Mouse (Mus musculus) liver, adult 2 months (tissue): ENCODE data around the gene Zbtb22. TPM values are rescaled to one million over a fixed set of nuclear protein-coding genes. Genes with fewer than 3 reads are reported as not detected.
A peak's percentile ranks its signal among the peaks of the same experiment; 100 is the strongest.

ENCODE experiments used
- DNase-seq: peaks from one replicate; pipeline ENCODE4 v3.0.0-alpha.2; 2011; ENCODE audit warnings: low read depth, low spot score; ENCODE audit errors: extremely low read depth
- H3K27ac ChIP-seq: fragments of 200-500 bp; replicated peaks from 2 replicates; pipeline ENCODE4 v1.5.1; 2012; ENCODE audit warnings: low read depth, mild to moderate bottlenecking, control low read depth, inconsistent platforms, low read length; ENCODE audit not compliant: insufficient read depth
- H3K27me3 ChIP-seq: fragments of 200-500 bp; 2 replicates; pipeline ENCODE4 v1.6.1; 2012; ENCODE audit warnings: mild to moderate bottlenecking, moderate library complexity, low read length, inconsistent platforms; ENCODE audit not compliant: control insufficient read depth, insufficient read depth
- H3K36me3 ChIP-seq: fragments of 200-500 bp; 2 replicates; pipeline ENCODE4 v1.6.1; 2012; ENCODE audit warnings: low read length, inconsistent platforms; ENCODE audit not compliant: control insufficient read depth, insufficient read depth
- H3K4me1 ChIP-seq: fragments of 200-500 bp; 2 replicates; pipeline ENCODE4 v1.6.1; 2011; ENCODE audit warnings: low read length; ENCODE audit not compliant: control insufficient read depth, insufficient read depth
- H3K4me3 ChIP-seq: fragments of 200-500 bp; 2 replicates; pipeline ENCODE4 v1.5.1; 2011; ENCODE audit warnings: low read depth, mild to moderate bottlenecking, control low read depth, low read length, moderate library complexity; ENCODE audit not compliant: insufficient read depth
- H3K79me2 ChIP-seq: fragments of 200-500 bp; 2 replicates; pipeline ENCODE4 v1.6.1; 2012; ENCODE audit warnings: inconsistent platforms, mild to moderate bottlenecking, low read length, moderate library complexity; ENCODE audit not compliant: control insufficient read depth, insufficient read depth
- H3K9ac ChIP-seq: fragments of 200-500 bp; 2 replicates; pipeline ENCODE4 v1.6.1; 2012; ENCODE audit warnings: low read depth, mild to moderate bottlenecking, control low read depth, inconsistent platforms, low read length
- CTCF ChIP-seq: fragments of 200-500 bp; IDR thresholded peaks from 2 replicates; pipeline ENCODE4 v1.5.1; 2011; ENCODE audit warnings: low read depth, low read length, control low read depth
- POLR2A ChIP-seq: fragments of 200-500 bp; IDR thresholded peaks from 2 replicates; pipeline ENCODE4 v1.6.1; 2011; ENCODE audit warnings: low read length, control low read depth; ENCODE audit not compliant: insufficient read depth; ENCODE audit errors: extremely low read depth
- WGBS: fragments of 180-500 bp; shearing (Covaris S2); methylation state at CpG from one replicate; pipeline ENCODE4 v1.1.7; 2018; 5-methylcytosine and 5-hydroxymethylcytosine counted together
- polyA plus RNA-seq: library from polyadenylated mRNA; depleted of rRNA; stranded (reverse); fragments of >200 nt; gene quantifications from 2 replicates; pipeline ENCODE4 v1.2.3, GENCODE M21; 2012
- total RNA-seq: library from RNA; depleted of rRNA; stranded (reverse); fragments of >200 nt; gene quantifications from 2 replicates; pipeline ENCODE4 v1.2.3, GENCODE M21; 2014

The Zbtb22 gene
- total and polyA plus RNA-seq, 2 experiments = 11.1 to 23.9 TPM

- TF ChIP-seq POLR2A = no peak
- TF ChIP-seq CTCF = no peak
- H3K79me2 ChIP-seq = peaks cover 23% of the 10 kb centered on the region
- H3K9ac ChIP-seq = peak overlapping the region; percentile 57
- H3K27ac ChIP-seq = peak overlapping the region; percentile 65
- peak; percentile 25 for DNase-seq
- H3K36me3 ChIP-seq = peaks cover 16% of the 10 kb centered on the region; the same call in 1 of the 2 replicates
- peak overlapping the region; percentile 70 for H3K4me3 ChIP-seq
- peaks cover 7% of the 10 kb centered on the region for H3K4me1 ChIP-seq
- no peaks in the 10 kb centered on the region for H3K27me3 ChIP-seq
- WGBS = 1% methylated on average over 43 of the region's 44 CpGs
Measured at GRCm38 (mm10) chr17:33908331-33909076, 7.2 kb upstream of the Zbtb22 start.

DNA sequence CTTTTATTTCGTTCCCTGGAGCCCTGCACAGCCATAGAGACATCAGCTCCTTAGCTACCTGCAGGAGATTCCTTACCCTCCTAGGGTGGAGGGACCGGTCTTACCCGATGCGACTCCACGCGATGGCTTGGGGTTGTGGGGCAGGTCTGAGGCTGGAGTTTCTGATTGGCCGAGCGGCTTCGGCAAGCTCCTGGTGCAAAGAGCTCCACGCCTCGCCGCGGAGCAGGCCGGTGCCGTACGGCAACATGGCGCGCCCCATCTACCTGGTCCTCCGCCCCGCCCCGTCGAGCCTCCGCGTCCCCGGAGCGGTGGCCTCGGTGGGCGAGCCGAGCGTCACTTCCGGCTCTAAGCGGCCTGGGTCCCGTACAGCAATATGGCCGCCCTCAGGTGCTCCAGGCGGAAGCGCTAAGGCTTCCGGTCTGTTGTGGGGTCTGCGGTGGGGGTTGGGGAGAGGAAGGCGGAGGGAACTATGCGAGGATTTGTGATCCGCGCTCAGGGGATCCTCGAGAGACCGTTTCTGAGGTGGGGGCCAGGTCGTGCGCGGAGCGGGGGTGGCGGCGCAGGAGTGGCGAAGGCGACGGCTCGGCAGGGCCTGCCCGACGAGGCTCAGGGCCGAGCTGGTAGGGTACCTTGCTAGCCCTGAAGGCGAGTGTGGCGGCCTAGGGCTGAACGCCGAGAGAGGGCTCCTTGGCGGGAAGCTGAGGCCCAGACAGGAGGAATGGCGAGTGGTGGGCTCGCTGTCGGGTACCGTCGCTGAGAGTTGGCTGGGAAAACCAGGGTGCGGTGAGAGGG is 6.4 kb upstream of the Zbtb22 start, which contains the start of gene Daxx:
Gene Daxx (plus strand): TSS at position 338 of the 792 bp plus-strand sequence.
- Histone ChIP-seq H3K27ac (peak within 1 kb of the TSS; percentile 90), H3K9ac (peak within 1 kb of the TSS; percentile 82), H3K4me3 (peak within 1 kb of the TSS; percentile 70), H3K36me3 (peaks cover 23% of the 10 kb centered on the region; the same call in 1 of the 2 replicates), H3K27me3 (no peaks in the 10 kb centered on the region), H3K4me1 (peaks cover 7% of the 10 kb centered on the region), H3K79me2 (peaks cover 23% of the 10 kb centered on the region)
- under 1% methylated on average over 68 of the region's 68 CpGs for WGBS
- TF ChIP-seq CTCF (no peak), POLR2A (peak; percentile 40; the same call in 1 of the 2 replicates)
- peak; percentile 87 for DNase-seq

GRCm38 (mm10) chr17:33909869-33910250 is 5.8 kb upstream of the Zbtb22 start:
- Histone ChIP-seq H3K36me3 (peaks cover 23% of the 10 kb centered on the region; the same call in 1 of the 2 replicates), H3K27me3 (no peaks in the 10 kb centered on the region), H3K9ac (peak overlapping the region; percentile 82), H3K4me1 (peaks cover 7% of the 10 kb centered on the region), H3K27ac (peak overlapping the region; percentile 90), H3K4me3 (peak overlapping the region; percentile 69), H3K79me2 (peaks cover 23% of the 10 kb centered on the region)
- peak; percentile 76 for DNase-seq
- TF ChIP-seq POLR2A = peak; percentile 35; the same call in 1 of the 2 replicates
- no peak for TF ChIP-seq CTCF
- under 1% methylated on average over 14 of the region's 14 CpGs for WGBS

GRCm38 (mm10) chr17:33910346-33911051 is 5.2 kb upstream of the Zbtb22 start:
- no peak for DNase-seq
- Histone ChIP-seq H3K27me3 (no peaks in the 10 kb centered on the region), H3K4me3 (peak overlapping the region; percentile 69), H3K79me2 (peaks cover 23% of the 10 kb centered on the region), H3K9ac (0 out of 2 replicates have a peak overlapping the region, but pooled peaks have one; percentile 9), H3K4me1 (peaks cover 7% of the 10 kb centered on the region), H3K36me3 (peaks cover 23% of the 10 kb centered on the region; the same call in 1 of the 2 replicates), H3K27ac (peak overlapping the region; percentile 90)
- no peak for TF ChIP-seq POLR2A
- TF ChIP-seq CTCF = no peak
- 38% methylated on average over 11 of the region's 11 CpGs for WGBS

- no peak overlapping the region for H3K4me3 ChIP-seq
- no peak overlapping the region for H3K9ac ChIP-seq
- WGBS = 86% methylated on average over 31 of the region's 31 CpGs
- H3K79me2 ChIP-seq = peaks cover 23% of the 10 kb centered on the region
- peaks cover 23% of the 10 kb centered on the region; the same call in 1 of the 2 replicates for H3K36me3 ChIP-seq
- TF ChIP-seq CTCF = no peak
- no peak for TF ChIP-seq POLR2A
- H3K27me3 ChIP-seq = no peaks in the 10 kb centered on the region
- no peak for DNase-seq
- no peak overlapping the region for H3K27ac ChIP-seq
- H3K4me1 ChIP-seq = peaks cover 7% of the 10 kb centered on the region
Measured at GRCm38 (mm10) chr17:33911052-33911812, 4.5 kb upstream of the Zbtb22 start.
